Comparison of ENCODE assay signal across 8 mouse cellular contexts in the genomic region with DNA sequence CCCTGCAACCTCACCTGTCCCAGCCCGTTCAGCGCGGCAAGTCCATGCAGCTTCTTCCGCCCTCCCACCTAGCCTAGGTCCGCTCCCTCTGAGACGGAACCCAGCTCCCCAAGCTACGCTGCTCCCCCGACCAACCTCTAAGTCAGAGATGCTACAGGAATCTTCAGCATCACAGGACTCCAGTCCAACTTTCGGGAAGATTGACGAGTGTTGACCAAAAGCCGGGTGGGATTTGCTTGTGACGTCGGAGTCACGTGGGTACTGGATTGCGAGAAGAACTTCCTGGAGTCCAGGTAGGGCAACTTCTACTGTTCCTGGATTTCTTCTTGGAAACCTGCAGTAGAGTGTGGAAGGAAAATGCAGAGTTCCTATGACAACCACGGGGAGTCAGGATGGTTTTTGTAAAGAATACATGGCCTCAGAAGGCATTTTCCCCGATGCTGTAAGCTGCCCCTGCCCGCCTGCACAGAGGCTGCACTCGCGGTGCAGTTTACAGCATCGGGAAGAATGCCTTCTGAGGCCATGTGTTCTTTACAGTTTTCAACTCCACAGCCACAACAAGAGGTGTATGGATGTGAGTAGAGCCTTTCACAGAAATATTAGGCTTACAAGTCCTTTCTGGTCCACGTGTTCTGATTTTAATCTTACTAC. TPM values are rescaled to one million over a fixed set of nuclear protein-coding genes. Genes with fewer than 3 reads are reported as not detected.
DNase-seq lines count a peak whose midpoint lies in the region; ATAC-seq and TF ChIP-seq lines count a peak whose summit lies in the region.

Gene Zfp459 (minus strand): TSS at position 212 of the 651 bp plus-strand sequence.

- intact Hi-C loops in heart, postnatal 36 days (cut with DNase I): no loop called here

- peak within 1 kb of the TSS; percentile 54 for H3K4me3 ChIP-seq in embryonic facial prominence, embryonic 11.5 days (ENCODE audit: low read depth, low read length)
- peak within 1 kb of the TSS; percentile 59 for H3K4me3 ChIP-seq in lung, adult 2 months (replicated peaks; ENCODE audit: extremely low read depth, low read depth, low read length)
- peak within 1 kb of the TSS; percentile 66 for H3K4me3 ChIP-seq in neural tube, embryonic 15.5 days (replicated peaks)

- peak within 1 kb of the TSS; percentile 70 for H3K4me2 ChIP-seq in embryonic facial prominence, embryonic 11.5 days (ENCODE audit: low read depth, low read length)
- peak within 1 kb of the TSS; percentile 95 for H3K4me2 ChIP-seq in neural tube, embryonic 15.5 days

- no peaks in the 10 kb centered on the region for H3K4me1 ChIP-seq in embryonic facial prominence, embryonic 11.5 days (ENCODE audit: control insufficient read depth, insufficient read depth, low read length)
- H3K4me1 ChIP-seq in lung, adult 2 months (ENCODE audit: control insufficient read depth, insufficient read depth, low read length): no peaks in the 10 kb centered on the region
- H3K4me1 ChIP-seq in neural tube, embryonic 15.5 days: peaks cover 12% of the 10 kb centered on the region

- no peaks in the 10 kb centered on the region for H3K27me3 ChIP-seq in embryonic facial prominence, embryonic 11.5 days (ENCODE audit: control insufficient read depth, insufficient read depth, low read length)
- no peaks in the 10 kb centered on the region; the same call in 1 of the 2 replicates for H3K27me3 ChIP-seq in neural tube, embryonic 15.5 days (replicated peaks)

- 3% methylated on average over 22 of the region's 22 CpGs for WGBS in embryonic facial prominence, embryonic 11.5 days
- WGBS in large intestine, adult 2 months: 2% methylated on average over 22 of the region's 22 CpGs
- 2% methylated on average over 22 of the region's 22 CpGs for WGBS in lung, adult 2 months
- 2% methylated on average over 22 of the region's 22 CpGs for WGBS in neural tube, embryonic 15.5 days

- H3K9me3 ChIP-seq in embryonic facial prominence, embryonic 11.5 days (replicated peaks; ENCODE audit: control insufficient read depth, low read length): no peaks in the 10 kb centered on the region
- no peaks in the 10 kb centered on the region for H3K9me3 ChIP-seq in neural tube, embryonic 15.5 days (replicated peaks)

- H3K9ac ChIP-seq in embryonic facial prominence, embryonic 11.5 days (replicated peaks; ENCODE audit: low read length): peak within 1 kb of the TSS; percentile 48
- H3K9ac ChIP-seq in neural tube, embryonic 15.5 days (replicated peaks): peak within 1 kb of the TSS; percentile 51

- H3K36me3 ChIP-seq in embryonic facial prominence, embryonic 11.5 days (replicated peaks; ENCODE audit: control insufficient read depth, insufficient read depth, low read depth, low read length): no peaks in the 10 kb centered on the region
- H3K36me3 ChIP-seq in neural tube, embryonic 15.5 days: no peaks in the 10 kb centered on the region

- no peak for TF ChIP-seq POLR2A in lung, adult 2 months (IDR thresholded peaks at IDR 0.05; ENCODE audit: borderline replicate concordance, extremely low read depth, low read depth, low read length)

- H3K27ac ChIP-seq in embryonic facial prominence, embryonic 11.5 days (replicated peaks; ENCODE audit: low read depth, low read length): no peak within 1 kb of the TSS
- H3K27ac ChIP-seq in neural tube, embryonic 15.5 days (replicated peaks): no peak within 1 kb of the TSS

- peak; percentile 78 for ATAC-seq in embryonic facial prominence, embryonic 11.5 days (replicated peaks; ENCODE audit: insufficient number of reproducible peaks, low FRiP score, low TSS enrichment, low read depth)
- peak; percentile 88 for ATAC-seq in neural tube, embryonic 15.5 days (ENCODE audit: low FRiP score)

- no peak for TF ChIP-seq CTCF in lung, adult 2 months (IDR thresholded peaks at IDR 0.05; ENCODE audit: insufficient read depth, low read length)

- peak; percentile 41 for DNase-seq in 3T3-L1 (ENCODE audit: low read depth, low spot score)
- DNase-seq in adrenal gland, postnatal 10 days: peak; percentile 40
- DNase-seq in embryonic facial prominence, embryonic 11.5 days (ENCODE audit: low spot score): peak; percentile 70
- peak; percentile 15 to 20 for DNase-seq in heart, postnatal 36 days
- DNase-seq in large intestine, adult 2 months (ENCODE audit: low read depth, low spot score): peak; percentile 63
- peak; percentile 75 for DNase-seq in lung, adult 2 months
- DNase-seq in testis, postnatal 14 days (ENCODE audit: low spot score): peak; percentile 28

RNA-seq across cellular contexts. Expression of gene Zfp459, which starts in this region (rescaled TPM):
- total RNA-seq in adrenal gland, postnatal 10 days (2021): 1 to 10 TPM in 1 of 2 experiments, under 1 TPM in 1; 0.54 to 1.5 TPM
- polyA plus RNA-seq in embryonic facial prominence, embryonic 11.5 days (2014; fragmentation: Nextera tagmentation; extraction: Ambion mirVana): 1.1 and 1.2 TPM in 2 replicates
- 1 to 10 TPM in 1 of 2 experiments, under 1 TPM in 1; 0.58 to 1.2 TPM for total RNA-seq in heart, postnatal 36 days (2021)
- 0.49 and 0.74 TPM in 2 replicates for polyA plus RNA-seq in large intestine, adult 2 months (2012; rRNA removed)
- polyA plus RNA-seq in lung, adult 2 months (2012; rRNA removed): 0.20 and 0.43 TPM in 2 replicates
- polyA plus RNA-seq in neural tube, embryonic 15.5 days (2015; fragmentation: Nextera tagmentation; extraction: Ambion mirVana): 0.50 and 1.6 TPM in 2 replicates

Comparison
In these comparisons a context has a peak if more than half of its experiments do, and no peak if none do; other contexts are left out.
1. Peak in DNase-seq in large intestine, adult 2 months; RNA of the gene not detected or under 1 TPM.
2. Peak in DNase-seq and H3K4me3 ChIP-seq in lung, adult 2 months; RNA of the gene not detected or under 1 TPM.
3. DNase-seq: peak in every context shown above with its lines; median percentile 75 in lung, adult 2 months; 70 in embryonic facial prominence, embryonic 11.5 days; 63 in large intestine, adult 2 months; 41 in 3T3-L1; 40 in adrenal gland, postnatal 10 days; 28 in testis, postnatal 14 days; 18 in heart, postnatal 36 days.